Mouse (Mus musculus) kidney, adult 9 months (tissue): Measurements from ENCODE around the gene Apbb2.

ENCODE experiments used
- DNase-seq: peaks from one replicate; pipeline ENCODE4 v3.0.0; 2022

Apbb2 gene

GRCm38 (mm10) chr5:66468331-66469001 lies 150.1 kb downstream of the Apbb2 start:
- DNase-seq, result no peak

- peak; percentile 17 for DNase-seq
Observed at GRCm38 (mm10) chr5:66462665-66463064, 155.9 kb downstream of the Apbb2 start.

- DNase-seq, result peak; percentile 70
Observed at GRCm38 (mm10) chr5:66458851-66459250, 159.7 kb downstream of the Apbb2 start.

GRCm38 (mm10) chr5:66455271-66455670 lies 163.3 kb downstream of the Apbb2 start:
- DNase-seq, result peak; percentile 81

- no peak for DNase-seq
Observed at GRCm38 (mm10) chr5:66454826-66455225, 163.8 kb downstream of the Apbb2 start.

- DNase-seq, result peak; percentile 32
Observed at GRCm38 (mm10) chr5:66453106-66453505, 165.5 kb downstream of the Apbb2 start.

GRCm38 (mm10) chr5:66451561-66451960 lies 167.0 kb downstream of the Apbb2 start:
- peak; percentile 54 for DNase-seq

- peak; percentile 53 for DNase-seq
Observed at GRCm38 (mm10) chr5:66445497-66445896, 173.1 kb downstream of the Apbb2 start.

- no peak for DNase-seq
Observed at GRCm38 (mm10) chr5:66442260-66442659, 176.3 kb downstream of the Apbb2 start.

- no peak for DNase-seq
Observed at GRCm38 (mm10) chr5:66436791-66437246, 181.8 kb downstream of the Apbb2 start.

GRCm38 (mm10) chr5:66435158-66435557 lies 183.4 kb downstream of the Apbb2 start:
- no peak for DNase-seq

- no peak for DNase-seq
Observed at GRCm38 (mm10) chr5:66429076-66429475, 189.5 kb downstream of the Apbb2 start.

- no peak for DNase-seq
Observed at GRCm38 (mm10) chr5:66428071-66428470, 190.5 kb downstream of the Apbb2 start.

- peak; percentile 66 for DNase-seq
Observed at GRCm38 (mm10) chr5:66423909-66424308, 194.7 kb downstream of the Apbb2 start.

- DNase-seq, result no peak
Observed at GRCm38 (mm10) chr5:66423466-66423865, 195.1 kb downstream of the Apbb2 start.

GRCm38 (mm10) chr5:66421954-66422353 lies 196.6 kb downstream of the Apbb2 start:
- DNase-seq, result no peak

- DNase-seq, result no peak
Observed at GRCm38 (mm10) chr5:66421230-66421629, 197.4 kb downstream of the Apbb2 start.

- no peak for DNase-seq
Observed at GRCm38 (mm10) chr5:66420011-66420410, 198.6 kb downstream of the Apbb2 start.

- DNase-seq, result no peak
Observed at GRCm38 (mm10) chr5:66417289-66417688, 201.3 kb downstream of the Apbb2 start.

- no peak for DNase-seq
Observed at GRCm38 (mm10) chr5:66415700-66416543, 202.7 kb downstream of the Apbb2 start.

GRCm38 (mm10) chr5:66415033-66415697 lies 203.4 kb downstream of the Apbb2 start:
- no peak for DNase-seq

GRCm38 (mm10) chr5:66413402-66413801 lies 205.2 kb downstream of the Apbb2 start:
- DNase-seq, result no peak

- no peak for DNase-seq
Observed at GRCm38 (mm10) chr5:66412821-66413220, 205.8 kb downstream of the Apbb2 start.

- no peak for DNase-seq
Observed at GRCm38 (mm10) chr5:66408546-66408945, 210.0 kb downstream of the Apbb2 start.
